Mouse (Mus musculus): Measurements from ENCODE around the gene Gpr63. TPM values are rescaled to one million over a fixed set of nuclear protein-coding genes. Genes with fewer than 3 reads are reported as not detected.

Gpr63 gene
- 1.1 and 1.2 TPM in 2 replicates for polyA plus RNA-seq (2015; fragmentation: Nextera tagmentation; extraction: Ambion mirVana)

GRCm38 (mm10) chr4:24966299-24966991 is at the start of gene Gpr63:
Gene Gpr63 (plus strand): TSS chr4:24966407.

Other genes starting within 250 kb of the Gpr63 start
- gene Klhl32, start 115.3 kb upstream of the Gpr63 start, polyA plus RNA-seq (2015; fragmentation: Nextera tagmentation; extraction: Ambion mirVana): 2.9 and 5.9 TPM in 2 replicates
- 34.3 and 42.0 TPM in 2 replicates for gene Ndufaf4, start 68.3 kb upstream of the Gpr63 start, polyA plus RNA-seq (2015; fragmentation: Nextera tagmentation; extraction: Ambion mirVana)